Mouse (Mus musculus): ENCODE measurements at regions not wholly inside any gene's neighbourhood (a gene's known extent, or its start where the extent isn't known, plus 50 kb on each side); places are given as distances from the start of the nearest gene placed in this dataset.
A peak's percentile ranks its signal among the peaks of the same experiment; 100 is the strongest.

DNA sequence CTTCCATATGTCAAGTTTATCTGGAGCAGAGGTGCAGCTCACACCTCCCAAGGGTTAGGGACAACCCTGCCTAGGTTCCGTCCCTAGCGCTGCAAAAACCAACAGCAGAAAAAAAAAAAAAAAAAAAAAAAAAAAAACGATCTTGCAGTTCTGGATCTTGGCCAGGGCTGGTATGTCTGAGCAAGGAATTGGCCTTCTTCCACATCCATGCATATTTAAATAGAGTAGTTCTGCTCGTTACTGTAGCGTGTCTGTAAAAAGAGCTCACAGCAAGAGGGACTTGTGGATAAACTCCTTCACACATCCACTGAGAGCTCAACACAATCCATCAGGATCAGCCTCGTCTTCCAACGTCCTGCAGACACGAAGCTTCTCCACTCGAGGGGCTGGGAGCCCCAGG is 639.4 kb upstream of the Adam5 start:
- no peak for DNase-seq

DNA sequence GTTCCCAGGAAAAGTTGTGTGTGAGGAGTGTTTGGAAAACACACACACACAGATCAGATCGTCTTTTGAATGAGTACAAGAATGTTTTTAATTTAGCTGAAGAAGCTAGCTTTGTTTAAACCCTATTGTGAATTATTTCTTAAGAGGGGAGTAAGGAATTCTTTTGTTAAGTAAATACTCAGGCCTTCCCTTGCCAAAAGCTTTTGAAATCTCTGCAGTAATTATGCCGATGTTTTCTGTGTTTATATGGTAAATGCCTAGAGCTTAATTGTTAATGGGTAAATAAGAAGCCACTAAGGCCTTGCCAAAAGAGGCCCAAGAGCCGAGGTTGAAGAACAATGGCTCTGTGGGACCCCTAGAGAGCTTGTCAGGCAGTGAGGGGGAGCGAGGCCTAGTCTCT is 638.3 kb upstream of the Adam5 start:
- no peak for DNase-seq

DNA sequence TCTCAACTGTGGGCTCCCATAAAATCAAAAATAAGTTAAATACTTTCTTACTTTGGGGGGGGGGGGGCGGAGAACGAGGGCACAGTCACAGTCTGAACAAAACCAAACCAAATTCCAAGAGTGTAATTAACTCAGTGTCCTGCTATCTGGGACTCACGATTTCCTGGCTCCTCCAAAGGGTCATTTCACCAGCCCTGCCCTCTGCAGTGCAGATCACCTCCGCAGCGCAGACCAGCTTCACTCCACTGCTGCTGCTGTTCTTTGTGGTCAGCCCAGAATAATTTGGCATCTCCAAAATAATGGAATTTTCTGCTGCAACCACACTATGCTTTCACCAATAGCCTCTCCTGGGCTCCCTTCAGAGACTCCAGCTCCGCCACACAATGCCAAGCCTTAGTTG is 631.5 kb upstream of the Adam5 start:
- no peak for DNase-seq

DNA sequence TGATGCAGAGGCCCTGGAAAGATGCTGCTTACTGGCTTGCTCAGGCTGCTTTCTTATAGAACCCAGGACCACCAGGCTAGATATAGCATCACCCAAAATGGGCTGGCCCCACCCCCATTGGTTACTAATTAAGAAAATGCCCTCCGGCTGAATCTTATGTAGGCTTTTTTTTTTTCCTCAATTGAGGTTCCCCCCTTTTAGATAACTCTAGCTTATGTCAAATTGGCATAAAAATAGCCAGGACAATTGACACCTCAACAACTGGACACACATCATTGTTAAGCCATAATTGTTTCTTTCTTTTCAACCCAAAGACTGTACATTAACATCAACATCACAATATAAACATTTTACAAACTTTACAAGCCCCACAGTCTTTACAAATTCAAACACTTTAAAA is 630.8 kb upstream of the Adam5 start:
- no peak for DNase-seq

DNA sequence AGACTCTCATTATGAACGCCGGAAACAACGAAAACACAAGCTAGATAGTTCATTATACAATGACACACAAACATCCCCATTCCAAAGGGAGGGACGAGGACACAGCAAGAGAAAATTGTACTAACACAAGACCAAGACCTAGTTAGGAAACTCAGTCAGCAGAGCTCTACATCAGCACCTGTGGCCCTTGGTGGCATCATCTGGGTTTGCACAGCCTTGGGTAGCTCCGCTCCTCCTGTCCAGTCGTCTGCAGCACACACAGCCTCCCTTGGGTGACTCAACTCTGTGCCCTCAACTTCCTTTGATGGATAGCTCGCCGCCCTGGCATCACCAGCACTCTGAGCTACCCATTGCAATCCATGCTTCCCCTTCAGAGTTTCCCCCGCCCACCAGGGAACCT is 629.7 kb upstream of the Adam5 start:
- DNase-seq, result no peak

DNA sequence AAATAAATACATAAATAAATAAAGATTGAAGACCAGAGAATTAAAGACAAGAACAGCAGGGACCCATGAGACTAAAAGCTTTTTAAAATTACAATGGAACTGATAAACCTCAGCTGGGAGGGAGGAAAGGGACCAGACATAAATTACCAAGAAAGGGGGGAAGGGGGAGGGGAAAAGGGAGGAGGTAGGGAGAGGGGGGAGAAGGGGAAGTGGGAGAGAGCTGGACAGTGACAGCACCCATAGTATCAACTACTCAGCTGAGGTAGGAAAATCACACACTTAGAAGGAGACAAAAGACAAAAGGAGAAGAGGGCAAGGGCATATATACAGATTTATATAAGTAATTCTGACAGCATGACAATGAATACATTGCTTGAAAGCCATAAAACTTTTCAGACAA is 626.4 kb upstream of the Adam5 start:
- DNase-seq, result no peak

DNA sequence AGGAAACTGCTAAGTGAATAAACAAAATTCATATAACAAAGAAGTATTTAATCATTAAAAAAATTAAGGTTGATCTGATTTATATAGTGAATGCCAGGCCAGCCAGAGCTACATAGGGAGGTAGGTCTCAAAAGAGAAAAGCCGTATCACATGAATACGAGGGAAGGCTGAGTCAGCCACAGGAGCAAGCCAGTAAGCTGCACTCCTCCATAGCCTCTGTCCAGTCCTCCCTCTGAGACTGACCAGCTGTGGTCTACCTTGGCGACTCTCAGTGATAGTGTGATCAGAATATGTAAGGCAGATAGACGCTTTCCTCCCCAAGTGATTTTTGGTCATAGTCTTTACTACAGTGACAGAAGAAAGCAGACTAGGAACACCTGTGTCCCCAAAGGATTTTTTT is 625.4 kb upstream of the Adam5 start:
- DNase-seq, result no peak

DNA sequence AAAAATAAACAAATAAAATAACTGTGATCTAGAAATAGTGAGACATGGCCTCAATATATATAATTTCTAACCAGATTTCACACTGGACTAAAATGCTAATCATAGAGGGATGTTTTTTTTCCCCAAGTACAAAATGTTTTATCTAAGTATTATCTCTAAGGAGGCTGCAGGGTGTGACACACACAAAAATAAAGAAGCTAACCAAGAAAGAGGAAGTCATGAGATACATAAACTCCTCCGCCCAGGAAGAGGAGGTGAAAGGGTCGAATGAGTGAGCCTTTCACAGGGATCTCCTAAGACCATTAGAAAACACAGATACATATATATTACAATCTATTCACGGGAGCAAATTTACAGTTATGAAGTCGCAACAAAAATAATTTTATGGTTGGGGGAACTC is 623.7 kb upstream of the Adam5 start:
- DNase-seq, result no peak

DNA sequence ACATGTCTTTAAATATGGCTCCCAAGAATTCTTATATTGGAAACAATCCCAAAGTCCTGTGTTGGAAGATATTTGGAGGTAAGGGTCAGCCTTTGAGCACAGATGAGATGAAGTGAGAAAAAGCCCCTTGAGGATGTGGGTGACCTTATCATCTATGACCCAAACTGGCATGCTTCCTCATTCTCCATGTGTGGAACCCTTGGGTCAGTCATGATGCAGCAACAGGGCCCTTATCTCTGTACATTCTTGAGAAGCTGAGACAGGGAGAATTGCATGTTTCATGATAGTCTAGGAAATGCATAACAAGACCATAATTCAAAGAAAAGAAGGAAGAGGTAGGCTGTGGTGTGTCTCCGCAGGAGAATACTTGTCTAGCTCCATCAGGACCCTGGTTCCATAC is 621.8 kb upstream of the Adam5 start:
- DNase-seq, result no peak

DNA sequence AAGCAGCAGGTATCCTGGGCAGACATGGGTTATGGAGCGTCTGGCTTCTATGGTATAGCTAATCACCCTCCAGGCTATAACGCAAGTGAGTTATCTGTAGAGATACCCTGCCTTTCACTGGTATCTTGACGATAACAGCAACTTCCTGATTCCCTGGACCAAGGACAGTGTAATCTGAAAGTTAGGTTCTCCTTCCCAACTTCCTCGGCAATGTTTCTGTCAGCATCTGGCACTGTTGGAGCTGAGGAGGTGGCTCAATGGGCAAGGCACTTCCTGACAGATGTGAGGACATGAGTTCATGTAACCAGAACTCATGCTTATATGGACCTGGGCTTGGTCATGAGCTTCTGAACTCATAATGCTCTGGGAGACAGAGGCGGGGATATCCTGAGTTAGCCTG is 620.9 kb upstream of the Adam5 start:
- DNase-seq, result no peak

DNA sequence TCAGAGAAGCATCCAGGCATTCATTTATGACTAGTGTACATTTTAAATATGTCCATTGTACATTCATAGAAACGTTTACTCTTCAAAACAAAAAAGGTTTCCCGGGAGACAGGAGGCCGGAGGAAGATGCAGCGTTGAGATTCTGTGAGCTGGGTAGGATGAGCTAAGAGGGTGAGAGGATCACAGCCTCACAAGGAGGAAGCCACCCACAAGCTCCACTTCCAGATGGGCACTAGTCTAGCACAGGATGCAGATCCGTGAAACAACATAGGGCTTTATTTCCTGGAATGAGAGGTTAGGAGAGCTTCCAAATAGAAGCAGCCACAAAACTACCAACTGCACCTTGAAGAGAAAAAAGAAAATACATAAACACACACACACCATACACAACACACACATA is 619.4 kb upstream of the Adam5 start:
- no peak for DNase-seq

DNA sequence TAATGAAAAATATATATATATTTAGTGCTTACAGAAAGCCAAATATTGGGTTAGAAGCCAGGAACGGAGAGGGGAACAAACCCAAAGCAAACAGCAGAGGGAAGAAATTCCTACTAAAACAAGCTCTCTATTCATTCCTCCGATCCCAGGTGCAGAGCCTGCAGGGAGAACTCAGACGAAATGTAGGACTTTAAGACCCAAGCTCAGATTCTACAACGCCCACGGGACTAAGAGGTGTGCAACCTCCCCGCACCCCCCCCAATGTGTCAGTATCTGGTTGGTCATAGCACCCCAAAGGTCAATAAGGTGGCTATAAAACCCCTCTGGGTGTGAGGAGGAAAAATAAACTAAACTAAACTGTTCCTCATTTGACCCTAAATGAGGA is 616.9 kb upstream of the Adam5 start:
- DNase-seq, result no peak

DNA sequence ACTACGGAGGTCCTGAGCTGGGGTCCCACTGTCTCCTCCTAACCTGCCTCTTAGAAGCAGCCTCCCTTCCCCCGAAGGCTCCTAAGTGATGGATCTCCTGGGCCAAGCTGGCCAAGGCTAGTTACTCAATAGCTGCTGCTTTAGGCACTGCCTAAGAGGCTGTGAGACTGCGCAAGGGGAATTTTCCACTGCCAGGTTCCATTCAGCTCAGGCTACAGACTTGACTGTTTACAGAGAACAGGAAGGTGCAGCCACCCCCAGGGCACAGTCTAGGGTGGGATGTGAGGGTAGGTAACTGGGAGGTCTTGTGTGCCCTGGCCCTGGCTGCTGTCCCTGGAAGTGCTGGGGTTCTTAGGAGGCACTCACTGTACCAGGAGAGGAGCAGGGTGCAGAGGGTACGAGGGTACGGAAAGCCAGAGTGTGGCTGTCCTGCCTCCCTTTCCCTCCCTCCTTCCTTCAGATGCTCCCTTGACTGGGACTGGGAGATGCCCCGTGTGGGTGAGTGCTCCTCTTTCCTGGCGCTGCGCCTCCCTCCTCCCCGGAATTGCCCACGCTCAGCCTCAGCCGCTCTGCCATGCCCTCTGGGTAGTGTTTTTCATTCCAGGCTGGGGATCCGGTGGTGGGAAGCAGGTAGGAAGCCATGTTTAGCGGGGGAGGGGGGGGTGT is 616.4 kb upstream of the Adam5 start:
- DNase-seq, result peak; percentile 69

DNA sequence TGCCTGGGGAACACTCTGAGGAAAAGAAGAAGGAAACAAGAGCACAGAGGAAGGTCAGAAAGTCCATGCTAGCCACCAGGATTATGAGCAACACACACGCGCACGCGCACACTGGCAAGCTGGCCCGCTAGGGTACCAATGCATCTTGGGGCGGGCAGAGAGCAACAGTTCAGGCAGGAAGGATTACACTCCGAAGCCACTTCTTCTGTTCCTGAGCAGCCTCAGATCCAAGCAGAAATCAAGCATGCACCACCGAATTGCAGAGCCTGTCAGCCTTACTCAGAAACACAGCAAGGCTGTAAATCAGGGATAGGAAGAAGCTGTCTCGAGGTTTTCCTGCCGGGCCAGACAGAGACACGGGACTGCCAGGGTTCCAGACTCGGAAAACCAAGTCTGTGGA is 615.8 kb upstream of the Adam5 start:
- no peak for DNase-seq

DNA sequence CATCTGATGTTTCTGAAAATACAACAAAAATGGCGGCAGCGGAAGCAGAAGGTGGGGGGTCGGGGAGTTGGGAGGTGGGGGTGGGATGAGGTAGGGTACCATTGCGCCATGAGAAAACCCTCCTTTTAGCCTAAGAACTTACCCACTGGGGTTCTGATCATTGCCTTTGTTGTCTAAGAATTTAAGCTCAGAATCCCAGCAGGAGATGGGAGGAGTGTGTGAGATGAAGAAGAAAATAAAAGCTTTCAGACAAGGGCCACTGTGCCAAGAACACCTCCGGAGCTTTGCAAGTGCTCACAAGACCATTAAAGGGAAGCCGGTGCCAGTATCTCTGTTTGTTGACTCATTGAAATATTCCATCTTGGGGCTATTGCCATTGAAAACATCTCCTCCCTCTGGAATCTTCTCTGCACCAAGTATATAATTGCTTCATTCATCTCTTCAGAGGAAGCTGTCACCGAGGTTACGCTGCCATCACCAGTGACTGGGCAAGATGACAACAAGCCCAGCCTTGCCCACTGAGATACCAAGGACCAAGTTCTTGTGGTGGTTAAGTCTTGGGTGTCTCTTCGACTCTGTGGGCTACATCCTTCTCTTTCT is 614.0 kb upstream of the Adam5 start:
- DNase-seq, result no peak

DNA sequence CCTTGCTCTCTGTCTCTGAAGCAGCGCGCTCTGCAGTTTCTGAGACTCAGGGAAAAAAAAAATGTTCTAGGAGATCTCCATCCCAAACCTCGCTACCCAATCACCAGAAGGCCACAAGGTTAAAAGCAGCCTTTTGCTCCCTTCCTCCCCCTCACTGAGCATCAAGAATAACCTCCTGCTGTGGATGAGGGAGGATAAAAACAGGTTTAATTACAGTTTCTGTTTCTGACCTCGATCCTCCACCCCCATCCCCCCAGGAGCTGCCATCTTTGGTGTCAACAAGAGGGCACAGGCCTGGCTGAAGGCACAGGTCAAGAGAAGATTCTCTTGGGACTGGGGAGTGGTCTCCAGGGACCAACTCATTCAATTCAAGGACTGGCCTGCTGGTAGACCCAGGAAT is 613.0 kb upstream of the Adam5 start:
- no peak for DNase-seq

DNA sequence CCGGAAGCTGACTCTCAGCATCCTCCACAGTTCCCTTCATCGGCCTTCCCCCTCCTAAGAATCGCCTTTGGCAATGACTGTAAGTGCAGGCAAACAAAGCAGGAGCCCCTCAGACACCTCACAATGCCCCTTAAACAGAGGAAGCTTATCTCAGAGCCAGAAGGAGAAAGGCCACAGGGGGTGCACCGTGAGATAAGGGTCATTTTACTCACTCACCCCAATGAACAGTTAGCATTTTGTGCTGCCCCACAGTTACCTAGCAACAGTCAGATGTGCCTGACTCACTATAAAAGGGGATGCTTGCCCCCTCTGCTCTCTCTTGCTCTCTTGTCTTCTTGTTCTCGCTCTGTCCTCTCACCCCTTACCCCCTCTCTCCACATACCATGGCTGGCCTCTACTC is 606.4 kb upstream of the Adam5 start:
- no peak for DNase-seq

DNA sequence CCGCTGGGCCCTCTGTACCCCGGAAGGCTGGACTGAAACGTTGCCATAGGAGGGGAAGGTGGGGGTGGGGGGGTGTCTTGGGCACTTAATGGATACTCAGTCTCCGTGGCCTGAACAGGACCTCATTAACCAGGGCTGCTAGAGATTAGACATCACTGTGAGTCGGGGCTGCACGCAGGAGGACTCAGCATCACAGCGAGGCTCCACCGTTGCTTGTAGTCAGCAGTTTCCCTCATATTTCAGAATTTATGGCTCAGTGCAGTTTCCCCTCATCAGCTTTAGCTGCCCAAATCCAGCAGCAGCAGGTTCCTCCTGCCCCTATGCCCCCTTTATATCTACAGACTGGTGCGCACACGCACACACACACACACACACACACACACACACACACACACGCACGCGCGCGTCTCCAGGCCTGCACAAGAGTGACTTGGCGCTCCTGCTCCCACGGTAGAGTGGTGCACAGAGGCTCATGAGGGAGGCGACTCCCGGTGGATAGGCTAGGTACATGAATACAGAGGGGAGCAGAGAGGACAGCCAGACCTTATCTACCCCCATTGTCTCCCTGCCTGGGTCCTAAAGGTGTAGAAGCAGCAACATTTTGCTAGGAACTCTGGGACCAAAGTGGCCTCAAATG is 605.8 kb upstream of the Adam5 start:
- no peak for DNase-seq

DNA sequence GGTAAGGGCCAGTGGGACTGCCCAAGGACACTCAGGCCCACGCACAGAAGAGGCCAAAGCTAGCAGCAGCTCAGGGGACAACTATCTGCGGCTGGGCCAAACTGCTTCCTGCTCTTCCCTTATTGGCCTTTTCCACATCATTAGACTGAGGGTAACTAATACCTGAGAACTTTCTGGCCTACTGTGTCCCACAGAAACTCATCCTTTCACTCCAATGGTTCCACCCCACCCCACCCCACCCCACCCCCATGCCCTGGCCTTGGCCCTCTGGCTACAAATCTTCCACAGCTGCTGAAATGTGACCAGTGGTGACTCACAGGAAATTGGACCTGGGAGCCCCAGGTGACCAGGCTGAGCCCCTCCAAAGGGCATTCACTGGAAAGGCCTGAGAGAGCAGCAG is 604.6 kb upstream of the Adam5 start:
- no peak for DNase-seq

DNA sequence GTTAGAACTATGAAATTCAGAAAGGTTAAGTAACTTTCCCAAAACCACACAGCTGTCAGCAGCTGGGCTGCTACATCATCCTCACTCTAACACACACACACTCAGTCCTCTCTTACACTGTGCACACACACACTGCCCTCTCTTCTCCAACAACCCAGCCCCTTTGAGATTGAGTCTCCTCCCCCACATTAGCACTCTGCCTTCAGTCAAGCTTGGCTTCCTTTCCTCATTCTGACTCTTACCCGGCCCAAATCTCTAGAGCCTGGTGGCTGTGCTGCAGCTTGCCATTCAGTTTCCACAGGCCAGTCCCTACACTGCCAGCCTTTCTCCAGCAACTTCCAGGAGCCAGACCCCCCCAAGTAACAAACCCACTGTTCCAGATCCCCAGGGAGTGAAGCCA is 602.0 kb upstream of the Adam5 start:
- no peak for DNase-seq

DNA sequence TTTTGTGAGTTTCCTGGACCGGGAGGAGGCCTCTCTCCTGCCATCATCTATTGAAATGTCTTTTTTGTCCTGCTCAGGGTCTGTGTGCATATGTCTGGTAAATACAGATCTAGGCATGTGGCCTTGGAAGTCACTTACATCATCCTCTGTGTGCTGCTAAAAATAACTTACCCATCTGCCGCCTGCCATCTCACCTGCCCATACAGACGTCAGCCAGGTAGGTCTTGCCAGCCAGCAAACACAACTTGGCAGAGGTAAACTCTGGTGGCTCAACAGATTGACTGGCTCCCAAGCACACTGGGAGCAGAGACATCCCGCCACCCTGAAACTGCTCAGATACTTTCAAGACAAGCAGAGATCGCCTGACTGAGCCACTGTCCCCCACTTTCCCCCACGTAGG is 597.3 kb upstream of the Adam5 start:
- peak; percentile 90 for DNase-seq

DNA sequence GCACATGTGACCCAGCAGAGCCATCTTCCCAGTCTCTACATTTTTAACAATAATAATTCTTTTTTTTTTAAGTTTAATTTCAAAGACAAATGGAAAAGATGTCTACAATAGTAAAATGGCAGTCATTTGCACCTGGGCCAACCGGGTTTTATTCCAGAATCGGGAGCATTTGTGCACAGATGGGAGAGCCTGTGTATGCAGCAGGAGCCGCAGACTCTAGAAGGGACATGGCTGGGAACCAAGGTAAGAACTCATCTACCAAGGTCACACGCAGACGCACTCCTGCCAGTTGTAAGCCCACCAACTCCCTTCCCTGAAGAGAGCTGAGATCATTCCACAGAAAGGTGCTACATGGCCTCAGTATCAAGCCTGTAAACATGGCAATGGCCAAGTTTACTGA is 586.4 kb upstream of the Adam5 start:
- no peak for DNase-seq

DNA sequence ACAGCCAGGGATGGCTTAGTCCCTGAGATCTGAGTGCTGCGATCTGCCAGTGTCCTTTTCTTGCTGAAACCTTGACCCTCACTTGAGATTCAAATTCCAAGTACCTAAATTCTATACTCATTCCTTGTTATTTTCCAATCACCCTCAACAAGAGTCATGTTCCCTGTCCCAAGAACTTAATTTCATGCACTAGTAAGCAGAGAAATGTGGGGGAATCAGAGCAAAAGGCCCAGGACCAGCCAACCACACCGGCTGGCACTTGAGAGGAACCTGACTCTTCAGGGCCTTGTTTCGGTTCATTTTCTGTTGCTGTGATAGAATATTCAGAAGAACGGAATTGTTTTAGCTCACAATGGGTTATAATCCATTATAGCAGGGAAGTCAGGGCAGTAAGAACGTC is 583.7 kb upstream of the Adam5 start:
- DNase-seq, result no peak

DNA sequence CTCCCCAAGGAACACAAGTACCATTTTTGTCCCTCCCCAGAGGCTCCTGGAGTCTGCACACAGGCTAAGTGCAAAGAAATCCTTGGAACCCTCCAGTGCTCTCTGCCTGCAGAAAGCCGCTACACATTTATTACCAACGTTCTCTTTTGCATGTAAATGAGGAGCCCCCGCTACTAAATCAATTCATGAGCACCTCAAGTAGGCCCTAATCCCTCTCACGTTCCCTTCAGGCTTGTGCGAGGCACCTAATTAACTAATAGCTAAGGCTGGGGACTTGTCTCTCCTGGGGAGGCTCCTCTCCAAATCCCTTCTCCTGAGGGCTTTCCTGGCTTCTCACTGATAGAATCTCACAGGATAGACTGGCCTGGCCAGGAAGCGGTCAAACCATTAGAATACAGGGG is 568.6 kb upstream of the Adam5 start:
- DNase-seq, result no peak

DNA sequence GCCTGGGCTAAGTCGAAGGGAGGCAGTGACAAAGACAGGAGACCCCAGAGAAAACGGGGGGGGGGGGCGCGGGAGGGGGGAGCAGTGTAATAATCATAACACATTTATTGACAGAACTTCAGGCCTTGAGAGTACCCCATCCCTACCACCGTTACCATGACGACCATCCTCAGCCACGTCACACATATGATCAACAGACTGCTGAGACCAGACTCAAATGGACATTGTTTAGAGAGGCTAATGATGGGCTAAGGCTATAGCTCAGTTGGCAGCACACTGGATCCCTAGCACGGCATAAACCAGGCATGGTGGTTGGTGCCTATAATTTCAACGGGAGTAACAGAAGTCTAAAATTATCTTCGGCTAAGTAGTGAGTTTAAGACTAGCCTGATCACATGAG is 565.8 kb upstream of the Adam5 start:
- no peak for DNase-seq

Measured in cerebellum, adult 11 months (tissue).